Mouse (Mus musculus): ENCODE results near the gene Lcat. TPM values are rescaled to one million over a fixed set of nuclear protein-coding genes. Genes with fewer than 3 reads are reported as not detected.

Gene Lcat
- total and polyA plus RNA-seq, 3 experiments: 0.70 to 3.9 (median 0.84) TPM

DNA sequence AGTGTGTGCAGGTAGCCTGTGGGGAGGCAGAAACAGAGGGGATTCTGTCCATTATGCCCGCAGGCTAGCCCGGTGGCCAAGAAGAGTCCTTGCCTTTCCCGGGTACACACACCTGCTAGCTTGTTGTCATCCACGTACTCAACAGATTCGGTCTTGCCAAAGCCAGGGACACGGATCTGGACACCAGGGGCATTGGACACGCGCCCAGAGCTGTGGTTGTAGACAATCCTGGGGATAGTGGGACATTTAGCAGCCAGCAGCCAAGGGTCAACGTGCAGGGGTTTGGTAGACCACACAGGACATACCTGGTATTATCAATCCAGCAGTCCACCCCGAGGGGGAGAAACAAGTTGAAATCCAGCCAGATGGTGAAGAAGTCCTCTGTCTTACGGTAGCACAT is 1.2 kb downstream of the Lcat start:
- intact Hi-C loops (cut with DNase I): no loop called here
- Histone ChIP-seq H3K27ac (no peak overlapping the region), H3K4me1 (ENCODE audit: control insufficient read depth, insufficient read depth, low read length) (peaks cover 1% of the 10 kb centered on the region), H3K79me2 (replicated peaks; ENCODE audit: control insufficient read depth, insufficient read depth, low read length) (no peaks in the 10 kb centered on the region), H3K4me3 (no peak overlapping the region), H3K9ac (ENCODE audit: low read depth, low read length) (no peak overlapping the region), H3K36me3 (ENCODE audit: control insufficient read depth, insufficient read depth, low read length) (no peaks in the 10 kb centered on the region), H3K27me3 (ENCODE audit: control insufficient read depth, insufficient read depth, low read length) (no peaks in the 10 kb centered on the region)
- DNase-seq: no peak
- WGBS: 71% methylated on average over 11 of the region's 11 CpGs
- TF ChIP-seq EP300 (IDR thresholded peaks at IDR 0.05; ENCODE audit: insufficient read depth, low read depth, low read length) (no peak), POLR2A (IDR thresholded peaks at IDR 0.05; ENCODE audit: insufficient read depth, low read depth, low read length) (no peak)

DNA sequence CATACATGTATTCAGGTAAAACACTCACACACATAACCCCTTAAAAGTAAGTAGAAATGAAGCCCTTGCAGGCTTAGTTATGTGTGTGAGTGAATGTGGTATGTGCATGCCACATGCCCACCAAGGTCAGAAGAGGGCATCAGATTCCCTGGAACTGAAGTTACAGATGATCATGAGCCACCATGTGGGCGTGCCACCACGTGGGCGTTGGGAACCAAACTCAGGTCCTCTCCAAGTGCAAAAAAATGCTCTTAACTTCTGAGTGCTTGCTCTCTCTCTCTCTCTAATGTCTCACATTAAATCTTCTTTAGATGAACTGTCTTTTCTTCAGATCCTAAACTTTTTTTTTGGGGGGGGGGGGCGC is 4.9 kb downstream of the Lcat start, which contains the start of gene Psmb10:
Psmb10 (minus strand) TSS at position 139 of the 364 bp plus-strand sequence.
- Histone ChIP-seq H3K36me3 (ENCODE audit: control insufficient read depth, insufficient read depth, low read length) (no peaks in the 10 kb centered on the region), H3K4me3 (peak within 1 kb of the TSS; percentile 95), H3K27me3 (ENCODE audit: control insufficient read depth, insufficient read depth, low read length) (no peaks in the 10 kb centered on the region), H3K4me1 (ENCODE audit: control insufficient read depth, insufficient read depth, low read length) (peaks cover 4% of the 10 kb centered on the region), H3K9ac (ENCODE audit: low read depth, low read length) (peak within 1 kb of the TSS; percentile 82), H3K27ac (peak within 1 kb of the TSS; percentile 92), H3K79me2 (replicated peaks; ENCODE audit: control insufficient read depth, insufficient read depth, low read length) (no peaks in the 10 kb centered on the region)
- no peak for DNase-seq
- intact Hi-C loops (cut with DNase I): loop anchor here (2.0 kb wide), 1 partner anchor 27 kb away; no protein-coding TSS in a partner anchor
- 12% methylated on average over 4 of the region's 4 CpGs for WGBS
- TF ChIP-seq POLR2A (IDR thresholded peaks at IDR 0.05; ENCODE audit: insufficient read depth, low read depth, low read length) (no peak), EP300 (IDR thresholded peaks at IDR 0.05; ENCODE audit: insufficient read depth, low read depth, low read length) (peak; percentile 56; the same call in 1 of the 2 replicates), CTCF (IDR thresholded peaks at IDR 0.05) (no peak)

DNA sequence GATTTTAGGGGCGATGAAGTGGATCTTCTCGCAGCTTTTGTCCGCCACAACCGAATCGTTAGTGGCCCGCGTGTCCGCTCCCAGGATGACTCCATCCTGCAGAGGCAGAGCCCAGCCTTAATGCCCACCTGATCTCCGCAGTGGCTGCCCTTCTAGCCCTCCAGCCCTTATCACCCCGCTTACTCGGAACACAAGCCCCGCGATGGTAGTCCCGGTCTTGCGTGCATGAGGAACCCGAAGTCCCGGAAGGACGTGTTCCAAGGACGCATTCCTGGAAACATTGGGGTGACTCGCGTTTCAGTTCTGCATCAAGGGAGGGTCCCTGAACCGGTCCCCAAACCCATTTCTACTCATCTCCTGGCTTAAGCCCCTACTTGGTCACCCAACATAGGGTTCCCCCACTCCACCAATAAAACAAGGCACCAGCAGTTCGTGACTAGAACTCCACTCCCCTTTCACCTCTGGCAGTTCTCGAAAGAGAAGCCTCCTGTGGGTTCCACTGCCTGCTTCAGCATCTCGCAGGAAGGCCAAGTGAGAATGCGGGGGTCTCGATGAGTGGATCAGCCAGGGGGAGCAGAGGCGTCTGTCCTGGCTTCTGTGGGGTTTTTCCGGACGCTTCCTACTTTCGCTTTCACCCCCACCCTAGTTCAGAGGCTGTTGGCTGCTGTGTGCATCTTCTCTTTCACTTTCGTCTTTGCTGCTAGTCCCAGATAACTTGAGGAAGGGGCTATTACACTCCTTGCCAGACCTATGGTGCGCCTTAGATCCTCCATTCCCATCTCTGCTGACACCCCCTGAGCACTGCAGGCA is 5.5 kb downstream of the Lcat start:
- Histone ChIP-seq H3K4me3 (peak overlapping the region; percentile 95), H3K27me3 (ENCODE audit: control insufficient read depth, insufficient read depth, low read length) (no peaks in the 10 kb centered on the region), H3K9ac (ENCODE audit: low read depth, low read length) (peak overlapping the region; percentile 82), H3K4me1 (ENCODE audit: control insufficient read depth, insufficient read depth, low read length) (peaks cover 4% of the 10 kb centered on the region), H3K36me3 (ENCODE audit: control insufficient read depth, insufficient read depth, low read length) (no peaks in the 10 kb centered on the region), H3K79me2 (replicated peaks; ENCODE audit: control insufficient read depth, insufficient read depth, low read length) (no peaks in the 10 kb centered on the region), H3K27ac (peak overlapping the region; percentile 92)
- intact Hi-C loops (cut with DNase I): loop anchor here (2.0 kb wide), 2 partner anchors 27 to 37 kb away; partner anchors contain the start of gene Pskh1
- under 1% methylated on average over 33 of the region's 33 CpGs for WGBS
- TF ChIP-seq EP300 (IDR thresholded peaks at IDR 0.05; ENCODE audit: insufficient read depth, low read depth, low read length): 0 out of 2 replicates have a peak, but pooled peaks have one; percentile 6
- TF ChIP-seq POLR2A (IDR thresholded peaks at IDR 0.05; ENCODE audit: insufficient read depth, low read depth, low read length): peak; percentile 58; the same call in 1 of the 2 replicates
- TF ChIP-seq CTCF (IDR thresholded peaks at IDR 0.05): 0 out of 2 replicates have a peak, but pooled peaks have one; percentile 11
- DNase-seq: peak; percentile 73 to 74

DNA sequence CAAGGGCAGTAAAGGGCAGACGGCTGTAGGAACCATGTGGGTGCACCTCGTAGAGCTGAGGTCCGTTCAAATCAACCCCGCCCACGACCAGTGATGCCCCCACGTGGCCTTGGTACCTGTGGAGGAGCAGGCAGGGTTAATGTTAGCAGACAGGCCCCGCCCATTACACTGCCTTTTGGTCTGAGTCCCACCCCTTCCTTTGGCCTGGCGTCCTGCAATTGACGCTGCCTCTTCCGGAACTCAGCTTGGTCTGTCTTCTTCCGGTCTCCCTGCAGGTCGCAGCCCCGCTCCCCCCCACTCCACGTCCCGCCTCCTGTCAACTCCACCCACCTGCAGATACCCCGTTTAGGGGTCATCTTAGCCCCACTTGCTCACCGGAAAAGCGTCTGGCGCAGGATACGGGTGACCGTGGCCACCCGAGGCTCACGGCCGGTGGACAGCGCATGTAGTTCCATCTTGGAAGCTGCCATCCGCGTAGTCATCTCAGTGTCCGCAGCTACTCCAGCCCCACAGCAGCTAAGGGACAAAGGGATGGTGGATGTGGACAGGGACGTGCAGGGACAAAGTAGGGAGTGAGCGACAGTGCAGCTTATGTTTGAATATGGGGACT is 6.2 kb downstream of the Lcat start:
- intact Hi-C loops (cut with DNase I): loop anchor here (2.0 kb wide), 1 partner anchor 36 kb away; the partner anchor contains the start of gene Pskh1
- peak; percentile 90 to 94 for DNase-seq

DNA sequence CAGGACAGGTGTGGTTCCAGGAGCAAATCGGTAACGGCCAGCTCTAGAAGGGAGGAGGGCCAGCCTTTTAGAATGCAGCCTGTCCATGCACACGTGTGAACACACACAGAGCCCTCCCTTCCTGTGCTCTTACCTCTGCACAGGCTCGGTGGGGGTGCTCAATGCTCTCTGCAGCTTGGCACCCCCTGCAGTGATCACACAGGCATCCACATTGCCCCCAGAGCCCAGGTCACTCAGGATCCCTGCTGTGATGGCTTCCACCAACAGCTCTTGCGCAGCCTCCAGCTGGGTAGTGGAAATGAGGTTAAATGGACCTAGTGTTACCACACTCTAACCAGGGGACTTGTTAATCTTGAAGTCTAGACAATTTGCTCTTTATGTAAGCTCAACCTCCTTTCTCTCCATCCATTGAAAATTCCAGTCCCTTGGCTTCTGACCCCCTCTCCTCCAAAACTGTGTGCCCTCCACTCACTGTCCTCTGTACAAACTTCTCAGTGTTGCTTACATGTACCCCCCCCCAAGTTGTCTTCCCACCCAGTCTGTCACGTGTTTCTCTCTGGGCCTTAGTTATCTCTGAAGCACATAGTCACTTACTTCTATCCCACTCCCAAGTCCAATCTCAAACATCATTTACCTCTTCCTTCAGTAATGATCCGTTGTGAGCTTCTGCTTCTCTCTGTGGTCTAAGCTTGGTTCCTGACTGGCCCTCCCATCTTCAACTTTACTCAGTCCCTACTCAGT is 7.1 kb downstream of the Lcat start:
- H3K9ac ChIP-seq (ENCODE audit: low read depth, low read length): peak overlapping the region; percentile 34; the same call in 1 of the 2 replicates
- no peaks in the 10 kb centered on the region for H3K27me3 ChIP-seq (ENCODE audit: control insufficient read depth, insufficient read depth, low read length)
- no peak for TF ChIP-seq CTCF (IDR thresholded peaks at IDR 0.05)
- TF ChIP-seq EP300 (IDR thresholded peaks at IDR 0.05; ENCODE audit: insufficient read depth, low read depth, low read length): no peak
- no peak for TF ChIP-seq POLR2A (IDR thresholded peaks at IDR 0.05; ENCODE audit: insufficient read depth, low read depth, low read length)
- 41% methylated on average over 7 of the region's 7 CpGs for WGBS
- H3K4me3 ChIP-seq: peak overlapping the region; percentile 95
- no peaks in the 10 kb centered on the region for H3K79me2 ChIP-seq (replicated peaks; ENCODE audit: control insufficient read depth, insufficient read depth, low read length)
- no peak for DNase-seq
- peaks cover 4% of the 10 kb centered on the region for H3K4me1 ChIP-seq (ENCODE audit: control insufficient read depth, insufficient read depth, low read length)
- H3K36me3 ChIP-seq (ENCODE audit: control insufficient read depth, insufficient read depth, low read length): no peaks in the 10 kb centered on the region
- peak overlapping the region; percentile 92; the same call in 1 of the 2 replicates for H3K27ac ChIP-seq
- intact Hi-C loops (cut with DNase I): loop anchor here (2.0 kb wide), 1 partner anchor 35 kb away; the partner anchor contains the start of gene Pskh1

More for the DNA sequence above, 6.2 kb downstream of the Lcat start:
- H3K79me2 ChIP-seq (replicated peaks; ENCODE audit: control insufficient read depth, insufficient read depth, low read length): no peaks in the 10 kb centered on the region
- H3K27me3 ChIP-seq (ENCODE audit: control insufficient read depth, insufficient read depth, low read length): no peaks in the 10 kb centered on the region
- peaks cover 4% of the 10 kb centered on the region for H3K4me1 ChIP-seq (ENCODE audit: control insufficient read depth, insufficient read depth, low read length)
- peak overlapping the region; percentile 92 for H3K27ac ChIP-seq
- H3K9ac ChIP-seq (ENCODE audit: low read depth, low read length): peak overlapping the region; percentile 82
- H3K4me3 ChIP-seq: peak overlapping the region; percentile 95
- WGBS: under 1% methylated on average over 30 of the region's 30 CpGs
- no peaks in the 10 kb centered on the region for H3K36me3 ChIP-seq (ENCODE audit: control insufficient read depth, insufficient read depth, low read length)
- TF ChIP-seq EP300 (IDR thresholded peaks at IDR 0.05; ENCODE audit: insufficient read depth, low read depth, low read length) (peak; percentile 75; the same call in 1 of the 2 replicates), POLR2A (IDR thresholded peaks at IDR 0.05; ENCODE audit: insufficient read depth, low read depth, low read length) (peak; percentile 94), CTCF (IDR thresholded peaks at IDR 0.05) (0 out of 2 replicates have a peak, but pooled peaks have one; percentile 5)
